Mouse (Mus musculus): ENCODE data around the gene Sec24b.

GRCm38 (mm10) chr3:129969432-129970395, 91.6 kb downstream of the Sec24b start, which contains the start of gene Mcub:
- TF ChIP-seq CTCF (IDR thresholded peaks at IDR 0.05; ENCODE audit: low read depth, low read length) (no peak), GATA2 (IDR thresholded peaks at IDR 0.05; ENCODE audit: borderline replicate concordance, low read depth, low read length) (no peak), TAL1 (conservative IDR thresholded peaks at IDR 0.05; ENCODE audit: low read depth, low read length) (no peak), GATA1 (IDR thresholded peaks at IDR 0.05; ENCODE audit: borderline replicate concordance, low read length) (no peak), POLR2AphosphoS5 (IDR thresholded peaks at IDR 0.05; ENCODE audit: insufficient replicate concordance, low read depth, low read length) (no peak)

All from G1E (cell line).